Mouse (Mus musculus): Measurements from ENCODE around the gene Kank1. TPM values are rescaled to one million over a fixed set of nuclear protein-coding genes. Genes with fewer than 3 reads are reported as not detected.

Gene Kank1
- polyA plus RNA-seq, 1 experiment, result 8.7 TPM

DNA sequence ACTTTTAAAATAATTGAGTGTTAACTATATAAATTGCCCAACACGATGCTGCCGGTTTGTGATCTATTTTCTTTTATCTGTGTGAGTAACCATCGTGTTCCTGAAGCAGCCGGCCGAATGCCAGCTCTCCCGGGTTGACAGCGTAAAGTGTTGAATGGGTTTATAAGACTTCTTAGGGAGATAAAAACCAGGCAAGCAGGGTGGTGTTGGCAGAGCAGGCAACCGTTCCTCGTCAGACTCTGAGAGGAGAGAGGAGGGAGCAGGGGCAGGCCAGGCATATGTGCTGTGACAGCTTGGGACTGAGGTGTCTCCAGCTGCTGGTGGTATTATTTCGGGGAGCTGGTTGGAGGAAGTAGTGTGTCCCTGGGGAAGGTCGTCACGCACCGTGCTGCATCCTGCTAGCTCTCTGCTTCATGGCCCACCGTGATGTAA, 78.7 kb downstream of the Kank1 start:
- peak; percentile 45 for DNase-seq (ENCODE audit: low read depth)

DNA sequence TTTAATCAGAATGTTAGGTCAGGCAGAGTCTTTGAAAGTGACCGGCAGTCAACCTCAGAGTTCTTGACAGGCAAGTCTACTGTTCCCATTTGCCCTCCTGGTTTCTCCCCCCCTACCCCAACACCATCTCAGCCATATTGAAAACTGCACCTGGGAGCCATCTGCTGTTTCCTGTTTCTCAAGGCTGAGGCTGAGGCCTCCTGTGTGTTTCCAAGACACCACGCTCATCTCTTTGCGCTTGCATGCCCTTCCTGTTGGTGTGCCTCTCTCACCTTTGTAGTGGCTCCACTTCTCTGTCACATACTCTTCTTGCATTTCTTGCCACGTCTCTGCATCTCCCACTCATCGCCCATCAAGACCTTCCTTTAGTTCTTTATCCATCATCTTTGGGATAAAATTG, 79.2 kb downstream of the Kank1 start:
- no peak for DNase-seq (ENCODE audit: low read depth)
- no peak for TF ChIP-seq CTCF (IDR thresholded peaks at IDR 0.05; ENCODE audit: borderline replicate concordance, extremely low read depth, insufficient read depth, insufficient read length)

More for the DNA sequence above, 78.7 kb downstream of the Kank1 start:
- TF ChIP-seq POLR2A (IDR thresholded peaks at IDR 0.05; ENCODE audit: borderline replicate concordance, extremely low read depth, insufficient read depth, insufficient read length, poor library complexity, severe bottlenecking) (no peak), CTCF (IDR thresholded peaks at IDR 0.05; ENCODE audit: borderline replicate concordance, extremely low read depth, insufficient read depth, insufficient read length) (no peak)

GRCm38 (mm10) chr19:25324265-25324664, 87.5 kb downstream of the Kank1 start:
- no peak for DNase-seq (ENCODE audit: low read depth)

GRCm38 (mm10) chr19:25325113-25326001, 88.6 kb downstream of the Kank1 start:
- TF ChIP-seq POLR2A (IDR thresholded peaks at IDR 0.05; ENCODE audit: borderline replicate concordance, extremely low read depth, insufficient read depth, insufficient read length, poor library complexity, severe bottlenecking) (no peak), CTCF (IDR thresholded peaks at IDR 0.05; ENCODE audit: borderline replicate concordance, extremely low read depth, insufficient read depth, insufficient read length) (no peak)
- DNase-seq (ENCODE audit: low read depth), result peak; percentile 50

More at GRCm38 (mm10) chr19:25324265-25324664, 87.5 kb downstream of the Kank1 start:
- TF ChIP-seq POLR2A (IDR thresholded peaks at IDR 0.05; ENCODE audit: borderline replicate concordance, extremely low read depth, insufficient read depth, insufficient read length, poor library complexity, severe bottlenecking), result no peak
- no peak for TF ChIP-seq CTCF (IDR thresholded peaks at IDR 0.05; ENCODE audit: borderline replicate concordance, extremely low read depth, insufficient read depth, insufficient read length)

GRCm38 (mm10) chr19:25326002-25326300, 89.2 kb downstream of the Kank1 start:
- TF ChIP-seq POLR2A (IDR thresholded peaks at IDR 0.05; ENCODE audit: borderline replicate concordance, extremely low read depth, insufficient read depth, insufficient read length, poor library complexity, severe bottlenecking), result no peak
- TF ChIP-seq CTCF (IDR thresholded peaks at IDR 0.05; ENCODE audit: borderline replicate concordance, extremely low read depth, insufficient read depth, insufficient read length), result no peak
- no peak for DNase-seq (ENCODE audit: low read depth)

DNA sequence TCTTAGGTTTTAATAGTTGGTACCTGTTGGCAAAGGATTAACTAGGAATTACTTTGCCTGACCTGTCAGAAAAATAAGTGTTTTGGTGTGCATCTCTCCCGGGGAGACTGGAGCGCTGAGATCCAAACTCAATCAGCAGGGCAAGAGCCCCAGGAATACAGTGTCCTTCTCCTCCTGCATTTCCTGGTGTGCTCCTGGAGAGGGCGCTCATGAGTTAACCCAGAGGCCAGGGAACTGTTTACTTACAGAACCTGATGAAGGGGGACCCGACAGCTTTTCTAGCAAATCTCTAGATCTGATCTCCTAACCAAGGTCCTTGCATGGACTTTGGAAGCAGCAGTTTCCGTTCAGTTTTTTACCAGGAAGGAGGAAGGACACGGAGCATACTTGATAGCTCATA, 90.9 kb downstream of the Kank1 start:
- no peak for DNase-seq (ENCODE audit: low read depth)
- no peak for TF ChIP-seq POLR2A (IDR thresholded peaks at IDR 0.05; ENCODE audit: borderline replicate concordance, extremely low read depth, insufficient read depth, insufficient read length, poor library complexity, severe bottlenecking)
- peak; percentile 2; the same call in 1 of the 2 replicates for TF ChIP-seq CTCF (IDR thresholded peaks at IDR 0.05; ENCODE audit: borderline replicate concordance, extremely low read depth, insufficient read depth, insufficient read length)

DNA sequence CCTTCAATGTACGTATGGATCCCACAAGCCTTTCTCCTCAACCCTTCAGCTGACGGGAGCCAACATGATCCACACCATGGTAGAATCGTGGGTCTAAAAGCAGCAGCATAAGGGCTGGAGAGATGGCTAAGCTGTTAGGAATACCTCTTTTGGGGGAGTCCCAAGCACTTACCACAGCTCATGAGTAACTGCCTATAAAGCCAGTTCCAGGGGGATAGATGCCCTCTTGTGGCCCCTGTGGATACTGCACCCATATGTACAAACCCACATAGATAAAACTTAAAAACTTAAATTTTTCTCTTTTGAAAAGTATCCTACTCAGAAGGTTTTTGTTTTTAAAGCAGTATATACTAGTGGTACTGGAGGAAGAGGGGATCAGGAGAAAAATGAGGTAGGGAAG, 97.6 kb downstream of the Kank1 start:
- TF ChIP-seq CTCF (IDR thresholded peaks at IDR 0.05; ENCODE audit: borderline replicate concordance, extremely low read depth, insufficient read depth, insufficient read length) (peak; percentile 75; the same call in 1 of the 2 replicates), POLR2A (IDR thresholded peaks at IDR 0.05; ENCODE audit: borderline replicate concordance, extremely low read depth, insufficient read depth, insufficient read length, poor library complexity, severe bottlenecking) (no peak)
- peak; percentile 76 for DNase-seq (ENCODE audit: low read depth)

GRCm38 (mm10) chr19:25336731-25337130, 100.0 kb downstream of the Kank1 start:
- no peak for DNase-seq (ENCODE audit: low read depth)
- TF ChIP-seq POLR2A (IDR thresholded peaks at IDR 0.05; ENCODE audit: borderline replicate concordance, extremely low read depth, insufficient read depth, insufficient read length, poor library complexity, severe bottlenecking), result no peak
- no peak for TF ChIP-seq CTCF (IDR thresholded peaks at IDR 0.05; ENCODE audit: borderline replicate concordance, extremely low read depth, insufficient read depth, insufficient read length)

DNA sequence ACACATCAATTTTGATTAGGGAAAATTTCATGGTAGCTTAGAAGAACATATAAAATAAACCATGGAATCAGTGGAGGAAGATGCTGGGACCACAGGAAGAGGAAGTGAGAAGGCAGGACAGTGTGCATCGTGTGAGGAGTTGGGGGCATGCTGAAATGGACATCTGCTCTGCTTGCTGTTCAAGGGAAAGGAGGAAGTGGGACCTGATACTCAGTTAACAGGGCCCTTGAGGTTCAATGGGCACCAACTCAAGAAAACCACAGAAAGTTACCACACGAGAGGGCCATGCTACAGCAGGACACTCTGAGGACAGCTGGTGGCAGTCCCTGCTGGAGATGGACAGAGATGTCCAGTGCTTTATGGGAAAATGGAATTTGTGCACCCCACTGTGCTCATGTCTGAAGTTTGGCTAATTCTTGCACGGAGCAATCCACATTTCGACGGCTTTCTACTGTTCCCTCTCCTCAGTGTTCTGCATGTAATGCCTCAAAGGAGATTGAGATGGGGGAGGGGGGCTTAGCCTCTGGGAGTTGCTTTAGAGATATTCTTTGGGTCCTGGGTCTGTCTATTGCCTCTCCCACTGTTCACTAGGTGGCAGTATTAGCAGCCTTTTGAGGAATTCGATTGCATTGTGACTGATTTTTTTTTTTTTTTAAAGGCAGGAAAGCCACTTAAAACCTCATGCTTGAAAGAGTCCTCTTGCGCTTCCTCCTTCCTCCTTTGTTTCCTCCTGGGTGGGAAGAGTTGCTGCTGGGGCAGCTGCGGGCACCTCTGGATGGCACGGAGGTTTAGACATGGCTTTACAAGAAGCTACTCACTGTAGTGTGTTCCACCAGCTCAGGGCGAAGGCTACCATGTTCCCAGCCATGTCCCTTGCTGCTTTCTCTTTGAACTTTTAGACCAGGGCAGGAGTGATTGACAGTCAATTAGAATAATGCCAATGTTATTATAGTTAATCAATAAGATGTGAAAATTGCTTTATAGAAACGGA, 104.2 kb downstream of the Kank1 start:
- DNase-seq (ENCODE audit: low read depth), result peak; percentile 86
- TF ChIP-seq POLR2A (IDR thresholded peaks at IDR 0.05; ENCODE audit: borderline replicate concordance, extremely low read depth, insufficient read depth, insufficient read length, poor library complexity, severe bottlenecking) (no peak), CTCF (IDR thresholded peaks at IDR 0.05; ENCODE audit: borderline replicate concordance, extremely low read depth, insufficient read depth, insufficient read length) (peak; percentile 65; the same call in 1 of the 2 replicates)

GRCm38 (mm10) chr19:25342026-25342425, 105.3 kb downstream of the Kank1 start:
- TF ChIP-seq CTCF (IDR thresholded peaks at IDR 0.05; ENCODE audit: borderline replicate concordance, extremely low read depth, insufficient read depth, insufficient read length), result no peak
- no peak for TF ChIP-seq POLR2A (IDR thresholded peaks at IDR 0.05; ENCODE audit: borderline replicate concordance, extremely low read depth, insufficient read depth, insufficient read length, poor library complexity, severe bottlenecking)
- no peak for DNase-seq (ENCODE audit: low read depth)

DNA sequence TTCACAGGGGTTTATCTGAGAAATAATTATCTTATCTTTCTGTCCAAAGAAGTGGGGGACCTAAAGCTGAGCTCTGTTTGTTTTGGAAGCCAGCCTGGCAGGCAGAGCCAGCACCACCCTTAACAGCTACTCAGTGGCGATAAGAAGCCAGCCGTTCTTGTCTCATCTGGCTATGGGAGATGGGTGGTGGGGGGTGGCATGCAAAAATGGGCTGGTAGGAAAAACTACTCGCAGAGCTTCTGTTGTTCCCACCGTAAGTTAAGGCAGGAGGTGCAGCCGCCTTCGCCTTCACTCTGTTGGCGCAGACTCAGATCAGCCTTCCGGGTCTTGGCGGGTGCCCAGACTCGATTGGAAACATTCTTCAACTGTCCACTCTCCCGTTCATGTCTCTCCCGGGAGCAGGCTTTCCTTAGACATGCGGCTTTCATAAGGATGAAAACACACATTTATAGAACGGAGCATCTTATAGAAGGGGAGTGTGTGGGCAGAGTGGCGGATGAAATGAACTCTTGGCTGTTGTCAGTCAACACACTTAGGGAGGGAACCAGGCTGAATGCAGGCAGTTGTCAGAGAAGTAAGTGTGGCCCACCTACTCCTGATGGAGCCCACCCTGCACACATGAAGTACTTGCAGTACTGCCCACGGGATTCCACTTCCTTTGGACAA, 107.0 kb downstream of the Kank1 start:
- peak; percentile 37 for DNase-seq (ENCODE audit: low read depth)
- no peak for TF ChIP-seq POLR2A (IDR thresholded peaks at IDR 0.05; ENCODE audit: borderline replicate concordance, extremely low read depth, insufficient read depth, insufficient read length, poor library complexity, severe bottlenecking)
- TF ChIP-seq CTCF (IDR thresholded peaks at IDR 0.05; ENCODE audit: borderline replicate concordance, extremely low read depth, insufficient read depth, insufficient read length), result no peak

Measured in brain, embryonic 14.5 days (tissue).